Mouse (Mus musculus): ENCODE data around the gene Lrp1. TPM values are rescaled to one million over a fixed set of nuclear protein-coding genes. Genes with fewer than 3 reads are reported as not detected.

Gene Lrp1
- polyA plus RNA-seq (2012; rRNA removed) = 155 and 269 TPM in 2 replicates

DNA sequence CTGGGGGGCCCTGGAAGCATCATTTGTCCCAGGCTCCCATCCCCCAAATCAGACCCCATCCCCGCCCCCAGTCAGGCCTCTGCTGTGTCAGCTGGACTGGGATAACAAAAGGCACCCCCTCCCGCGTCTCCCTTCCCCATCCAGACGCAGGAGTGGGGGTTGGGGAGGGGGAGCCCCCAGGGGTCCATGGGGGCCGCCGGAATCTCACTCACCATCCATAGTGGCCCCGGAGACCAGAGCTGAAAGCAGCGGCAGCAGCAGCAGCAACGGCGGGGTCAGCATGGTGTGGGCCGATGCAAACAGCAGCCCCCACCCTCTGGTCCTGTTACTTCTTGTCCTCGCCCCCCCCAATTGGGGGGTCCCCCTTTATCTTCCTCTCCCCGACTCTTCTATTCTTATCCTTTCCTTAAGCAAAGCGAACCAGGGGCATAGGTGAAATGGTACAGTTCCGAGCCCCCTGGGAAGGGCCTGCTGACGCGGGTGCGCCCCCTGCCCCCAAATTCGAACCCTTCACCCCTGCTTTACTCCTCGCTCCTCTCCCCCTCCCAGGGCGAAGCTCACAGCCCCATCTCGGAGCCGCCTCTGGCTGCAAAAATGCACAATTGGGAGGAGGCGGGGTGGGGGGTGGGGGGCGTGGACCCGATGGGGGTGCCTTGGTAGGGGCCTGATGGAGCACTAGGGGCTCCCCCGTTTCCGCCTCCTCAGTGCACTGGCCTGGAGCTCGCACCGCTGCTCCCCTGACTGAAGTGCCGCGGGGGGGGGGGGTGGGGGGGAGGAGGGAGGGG, at the start of gene Lrp1:
TSS of gene Lrp1 (minus strand) at position 743 of the 785 bp plus-strand sequence.
- peak; percentile 59 for DNase-seq (ENCODE audit: low read depth)
- TF ChIP-seq POLR2A (IDR thresholded peaks at IDR 0.05; ENCODE audit: borderline replicate concordance, extremely low read depth, insufficient read depth, insufficient read length, poor library complexity, severe bottlenecking) = no peak

DNA sequence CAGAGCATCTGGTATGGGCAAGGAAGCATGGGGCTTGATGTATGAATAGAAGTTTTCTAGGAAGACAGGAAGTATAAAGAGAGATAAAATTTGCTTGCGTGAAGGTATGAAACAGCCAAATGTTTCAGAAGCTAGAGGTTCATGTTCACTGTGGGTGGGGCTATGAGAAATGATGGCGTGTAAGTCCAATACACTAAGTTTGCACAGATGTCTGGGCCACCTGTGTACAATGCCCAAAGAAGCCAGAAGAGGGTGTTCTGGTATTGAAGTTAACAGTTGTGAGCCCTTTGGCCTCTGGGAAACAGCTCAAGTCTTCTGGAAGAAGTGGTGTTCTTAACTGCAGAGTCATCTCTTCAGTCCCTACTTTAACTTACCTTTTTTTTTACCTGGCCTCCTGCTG, 49.2 kb upstream of the Lrp1 start:
- no peak for DNase-seq (ENCODE audit: low read depth)
- TF ChIP-seq CTCF (IDR thresholded peaks at IDR 0.05; ENCODE audit: borderline replicate concordance, extremely low read depth, insufficient read depth, insufficient read length) = no peak

DNA sequence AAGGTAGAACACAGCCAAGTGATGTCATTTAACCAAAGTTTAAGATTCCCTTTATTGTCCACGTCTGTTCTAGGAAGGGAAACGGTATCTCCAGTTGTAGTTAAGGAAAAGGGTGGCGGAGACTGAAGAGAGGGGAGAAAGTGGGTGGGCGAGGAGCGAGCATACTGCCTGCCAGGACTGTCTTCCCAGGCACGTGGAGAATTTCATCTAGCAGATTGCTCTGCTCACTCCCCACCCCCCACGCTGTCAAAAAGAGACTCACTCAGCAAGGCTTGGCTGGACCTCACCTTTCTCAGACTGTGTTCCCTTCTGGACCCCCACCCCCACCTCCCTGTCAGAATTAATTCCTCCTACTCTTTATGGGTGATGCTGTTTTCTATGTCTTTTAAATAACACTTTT, 48.2 kb upstream of the Lrp1 start:
- peak; percentile 40 for DNase-seq (ENCODE audit: low read depth)
- no peak for TF ChIP-seq POLR2A (IDR thresholded peaks at IDR 0.05; ENCODE audit: borderline replicate concordance, extremely low read depth, insufficient read depth, insufficient read length, poor library complexity, severe bottlenecking)
- TF ChIP-seq CTCF (IDR thresholded peaks at IDR 0.05; ENCODE audit: borderline replicate concordance, extremely low read depth, insufficient read depth, insufficient read length) = no peak

DNA sequence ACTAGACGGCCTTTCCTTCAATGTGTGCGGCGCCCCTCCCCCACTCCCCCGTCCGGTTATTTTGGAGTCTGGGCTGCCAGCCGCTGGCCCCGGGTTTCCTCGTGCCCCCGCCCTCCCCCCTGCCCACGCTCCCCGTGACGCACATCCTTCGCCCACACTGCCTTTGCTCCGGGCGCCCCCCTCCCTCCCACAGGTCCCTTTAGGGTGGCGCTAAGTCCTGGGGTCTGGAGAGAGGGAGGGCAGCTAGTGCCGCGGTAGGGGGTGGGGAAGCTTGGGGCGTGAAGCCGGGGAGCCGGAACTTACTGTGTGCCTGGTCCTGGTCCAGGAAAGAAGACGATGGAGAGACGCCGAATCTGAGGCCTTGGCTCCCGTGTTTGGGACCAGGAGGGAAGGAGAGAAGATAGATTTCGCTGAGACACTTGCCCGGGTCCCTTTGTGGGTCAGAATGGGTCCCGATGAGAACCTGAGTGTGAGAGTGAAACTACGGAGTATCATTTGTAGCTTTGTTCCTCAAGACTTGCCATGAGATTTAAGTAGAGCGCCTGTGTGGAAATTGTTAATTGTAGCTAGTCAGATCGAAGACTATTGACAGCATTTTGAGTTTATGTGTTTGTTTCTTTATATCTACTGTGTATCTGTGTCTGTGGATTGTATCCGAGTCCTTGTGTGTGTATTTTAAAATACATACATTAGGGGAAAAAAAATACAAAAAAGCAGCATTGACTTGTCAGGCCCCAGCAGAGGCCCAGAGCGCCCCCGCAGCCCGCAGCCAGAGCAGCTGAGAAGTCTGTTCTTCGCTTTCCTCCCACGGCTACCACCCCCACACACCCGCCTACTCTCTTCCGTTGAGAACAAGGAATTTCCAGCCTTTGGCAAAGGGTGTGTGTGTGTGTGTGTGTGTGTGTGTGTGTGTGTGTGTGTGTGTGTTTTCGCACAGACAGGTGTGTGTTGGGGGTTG, 47.4 kb upstream of the Lrp1 start, which contains the start of gene Nab2:
TSS of gene Nab2 (minus strand) at position 476 of the 958 bp plus-strand sequence.
- no peak for TF ChIP-seq POLR2A (IDR thresholded peaks at IDR 0.05; ENCODE audit: borderline replicate concordance, extremely low read depth, insufficient read depth, insufficient read length, poor library complexity, severe bottlenecking)
- no peak for TF ChIP-seq CTCF (IDR thresholded peaks at IDR 0.05; ENCODE audit: borderline replicate concordance, extremely low read depth, insufficient read depth, insufficient read length)
- DNase-seq (ENCODE audit: low read depth) = peak; percentile 78

DNA sequence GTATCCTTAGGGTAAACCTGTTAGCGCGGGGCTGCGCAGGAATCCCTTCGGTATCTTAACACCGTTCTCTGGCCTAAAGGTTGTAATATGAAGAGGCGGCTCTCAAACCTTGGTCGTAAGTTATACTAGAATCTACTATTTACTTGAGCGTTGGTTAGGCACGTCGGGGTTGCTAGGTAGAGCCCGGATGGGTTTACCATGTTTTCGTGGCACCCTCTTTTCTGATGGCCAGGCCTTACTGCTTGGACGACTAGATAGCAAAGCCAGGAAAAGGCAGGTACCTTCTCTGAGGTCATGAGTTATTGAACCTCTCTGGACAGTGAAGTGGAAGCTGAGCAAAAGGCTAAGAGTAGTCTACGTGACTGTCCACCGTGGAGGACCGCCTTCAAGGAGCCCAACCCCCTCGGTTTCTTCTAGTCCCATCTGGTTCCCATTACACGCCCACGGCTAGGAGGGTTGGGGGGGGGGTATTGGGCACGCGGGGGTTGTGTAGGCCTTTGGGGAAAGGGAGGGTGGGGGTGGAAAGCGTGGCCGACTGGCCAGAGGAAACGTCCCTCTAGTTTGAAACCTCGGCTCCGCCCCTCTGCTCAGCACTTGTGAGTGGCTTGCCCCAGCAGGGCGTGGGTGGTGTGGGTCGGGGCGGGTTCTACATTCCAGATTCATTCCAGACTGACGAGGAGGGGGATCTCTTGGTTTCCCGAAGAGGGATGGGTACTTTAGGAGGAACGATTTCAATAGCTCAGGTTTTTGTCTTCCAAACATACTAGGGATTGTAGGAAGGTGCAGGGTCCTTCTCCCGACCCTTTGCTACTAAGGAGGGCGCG, 46.5 kb upstream of the Lrp1 start:
- TF ChIP-seq CTCF (IDR thresholded peaks at IDR 0.05; ENCODE audit: borderline replicate concordance, extremely low read depth, insufficient read depth, insufficient read length) = no peak
- no peak for TF ChIP-seq POLR2A (IDR thresholded peaks at IDR 0.05; ENCODE audit: borderline replicate concordance, extremely low read depth, insufficient read depth, insufficient read length, poor library complexity, severe bottlenecking)

DNA sequence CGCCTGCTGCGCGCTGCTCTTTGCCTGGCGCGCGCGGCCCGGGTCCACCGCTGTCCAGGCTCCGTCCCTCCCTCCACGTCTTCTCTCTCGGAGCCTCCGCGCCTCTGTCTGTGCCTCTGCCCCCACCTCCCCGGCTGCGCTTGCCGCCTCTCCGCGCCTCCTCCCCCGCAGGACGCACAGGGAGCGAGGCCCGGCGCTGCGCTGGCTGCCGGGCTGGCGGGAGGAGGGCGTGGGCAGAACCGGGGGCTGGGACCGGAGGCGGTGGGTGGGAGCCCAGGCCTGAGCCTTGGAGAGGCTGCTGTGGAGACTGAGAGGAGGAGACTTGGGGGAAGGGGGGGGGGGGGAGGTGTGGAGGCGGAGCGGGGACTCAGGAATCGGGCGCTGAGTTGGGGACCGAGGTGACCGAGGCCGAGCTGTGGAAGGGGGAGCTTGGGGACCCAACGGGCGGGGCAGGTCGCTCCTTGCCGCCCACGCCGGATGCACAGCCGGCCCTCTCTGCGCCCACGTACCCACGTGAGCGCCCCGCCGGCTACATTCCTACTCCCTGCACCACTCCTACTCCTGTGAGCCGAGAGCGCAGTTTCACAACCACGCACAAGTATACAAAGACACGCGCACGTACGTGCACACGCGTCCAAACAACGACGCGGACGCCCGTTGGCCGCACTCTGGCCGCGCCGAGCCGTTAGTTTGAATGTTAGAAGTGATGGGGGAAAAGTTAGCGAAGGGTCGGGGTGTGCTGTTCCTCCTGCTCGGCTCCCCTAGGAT, 45.7 kb upstream of the Lrp1 start, which contains the start of gene Nemp1:
TSS of gene Nemp1 (plus strand) at position 401 of the 768 bp plus-strand sequence.
- DNase-seq (ENCODE audit: low read depth) = peak; percentile 70
- TF ChIP-seq CTCF (IDR thresholded peaks at IDR 0.05; ENCODE audit: borderline replicate concordance, extremely low read depth, insufficient read depth, insufficient read length) (no peak), POLR2A (IDR thresholded peaks at IDR 0.05; ENCODE audit: borderline replicate concordance, extremely low read depth, insufficient read depth, insufficient read length, poor library complexity, severe bottlenecking) (0 out of 2 replicates have a peak, but pooled peaks have one; percentile 10)

More for the DNA sequence above, 46.5 kb upstream of the Lrp1 start:
- DNase-seq (ENCODE audit: low read depth) = peak; percentile 70

DNA sequence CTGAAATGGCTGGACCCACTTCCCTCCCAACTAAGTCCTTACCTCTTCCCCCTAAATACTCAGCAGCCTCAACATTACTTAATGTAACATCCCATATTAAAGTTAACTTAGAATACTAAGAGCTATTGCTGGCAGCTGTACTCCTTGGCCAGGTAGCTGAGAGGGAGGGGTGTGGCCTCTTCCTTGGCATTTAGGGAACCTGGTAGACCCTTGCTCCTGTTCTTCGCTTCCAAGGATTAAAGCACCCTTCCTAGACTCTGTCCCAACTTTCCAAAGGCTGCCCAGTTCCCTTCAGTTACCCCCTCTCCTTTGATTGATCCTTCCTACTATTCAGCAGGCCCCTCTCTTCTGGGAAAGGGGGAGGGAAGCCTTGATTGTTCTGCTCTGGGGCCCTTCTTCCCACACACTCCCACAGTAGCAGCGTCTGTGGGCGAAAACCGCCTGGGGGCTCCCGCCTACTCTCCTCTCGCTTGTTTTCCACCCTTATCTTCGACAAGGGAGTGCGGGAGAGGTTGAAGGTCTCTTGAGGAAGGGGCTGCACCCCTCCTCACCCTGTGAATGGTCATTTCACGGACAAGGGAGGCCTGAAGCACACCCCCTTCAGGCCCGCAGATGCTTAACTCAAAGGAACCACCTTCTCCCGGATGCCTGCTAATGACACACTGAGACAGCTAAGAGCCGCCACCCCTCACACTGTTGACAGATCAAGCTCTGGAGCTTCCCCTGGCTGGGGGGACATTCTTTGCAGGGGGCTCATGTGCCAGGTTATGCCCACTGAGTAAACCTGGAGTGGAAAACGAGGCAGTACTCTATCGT, 44.6 kb upstream of the Lrp1 start:
- peak; percentile 32 for DNase-seq (ENCODE audit: low read depth)
- TF ChIP-seq POLR2A (IDR thresholded peaks at IDR 0.05; ENCODE audit: borderline replicate concordance, extremely low read depth, insufficient read depth, insufficient read length, poor library complexity, severe bottlenecking) (no peak), CTCF (IDR thresholded peaks at IDR 0.05; ENCODE audit: borderline replicate concordance, extremely low read depth, insufficient read depth, insufficient read length) (0 out of 2 replicates have a peak, but pooled peaks have one; percentile 3)

DNA sequence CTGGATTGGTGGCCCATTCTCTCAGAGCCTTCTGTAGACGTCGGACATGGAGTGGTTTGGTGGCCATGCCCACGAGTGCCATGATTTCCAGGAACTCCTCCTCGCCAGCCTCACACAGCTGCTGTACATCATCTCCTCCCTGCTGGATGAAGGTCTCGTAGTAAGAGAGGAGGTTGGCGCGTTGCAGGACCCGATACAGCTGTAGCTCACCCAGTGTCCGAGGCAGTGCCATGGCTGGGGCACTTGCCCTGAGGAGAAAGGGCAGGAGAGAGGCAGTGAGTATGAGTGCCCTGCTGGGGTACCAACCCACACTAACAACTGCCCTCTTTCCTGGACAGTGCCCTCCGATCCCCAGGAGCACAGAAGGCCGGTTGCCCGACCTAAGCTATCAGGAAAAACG, 43.9 kb upstream of the Lrp1 start:
- no peak for DNase-seq (ENCODE audit: low read depth)
- TF ChIP-seq CTCF (IDR thresholded peaks at IDR 0.05; ENCODE audit: borderline replicate concordance, extremely low read depth, insufficient read depth, insufficient read length) = no peak
- no peak for TF ChIP-seq POLR2A (IDR thresholded peaks at IDR 0.05; ENCODE audit: borderline replicate concordance, extremely low read depth, insufficient read depth, insufficient read length, poor library complexity, severe bottlenecking)

DNA sequence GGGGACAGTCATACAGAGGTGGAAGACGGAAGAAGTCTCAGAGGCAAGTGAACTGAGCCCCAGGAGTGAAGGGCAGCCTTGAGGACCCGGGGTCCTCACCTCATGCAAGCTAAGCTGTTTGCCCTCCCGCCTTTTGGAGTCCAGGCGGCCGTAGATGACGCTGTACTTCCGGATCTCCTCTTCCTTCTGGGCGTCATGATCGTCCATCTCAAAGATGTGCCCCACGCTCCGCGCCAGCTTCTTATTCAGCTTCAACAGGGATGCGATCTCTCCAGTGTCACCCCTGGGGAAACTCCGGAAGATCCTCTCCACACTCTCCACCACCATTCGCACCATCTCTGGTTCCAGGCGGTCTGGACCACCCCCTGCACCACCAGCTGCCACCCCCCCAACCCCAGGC, 43.2 kb upstream of the Lrp1 start:
- TF ChIP-seq CTCF (IDR thresholded peaks at IDR 0.05; ENCODE audit: borderline replicate concordance, extremely low read depth, insufficient read depth, insufficient read length) = no peak
- DNase-seq (ENCODE audit: low read depth) = no peak

DNA sequence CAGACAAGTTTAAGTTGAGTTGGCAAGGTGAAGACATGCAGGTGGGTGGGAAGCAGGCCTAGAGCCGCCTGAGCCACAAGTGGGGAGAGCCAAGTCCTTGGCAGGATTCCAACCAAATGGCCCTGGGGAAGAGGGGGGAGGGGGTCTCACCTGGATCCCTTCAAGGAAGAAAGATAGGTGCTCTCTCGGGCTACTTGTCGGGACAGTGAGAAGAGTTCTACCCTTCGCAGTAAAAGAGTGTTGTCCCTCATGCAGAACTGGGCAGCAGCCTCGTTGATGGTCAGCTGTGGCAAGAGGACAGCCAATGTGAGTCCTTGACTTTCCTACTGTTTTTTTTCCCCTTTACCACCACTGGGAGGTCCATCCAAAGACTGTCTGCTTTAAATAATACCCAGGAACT, 42.6 kb upstream of the Lrp1 start:
- TF ChIP-seq CTCF (IDR thresholded peaks at IDR 0.05; ENCODE audit: borderline replicate concordance, extremely low read depth, insufficient read depth, insufficient read length) (no peak), POLR2A (IDR thresholded peaks at IDR 0.05; ENCODE audit: borderline replicate concordance, extremely low read depth, insufficient read depth, insufficient read length, poor library complexity, severe bottlenecking) (no peak)
- no peak for DNase-seq (ENCODE audit: low read depth)
